Mouse (Mus musculus): ENCODE data around the gene Tesk1. TPM values are rescaled to one million over a fixed set of nuclear protein-coding genes. Genes with fewer than 3 reads are reported as not detected.
"Not testable (repeated sequence)": the region's sequence is repeated elsewhere in the genome, so short reads cannot be mapped to it uniquely, and the experiment has no call there.

Gene Tesk1
- polyA plus RNA-seq, 1 experiment from 2014 or later = 20.9 TPM

GRCm38 (mm10) chr4:43477857-43478533 is 36.3 kb downstream of the Tesk1 start:
- Histone ChIP-seq H3K9ac (replicated peaks; ENCODE audit: low read length) (0 out of 2 replicates have a peak overlapping the region, but pooled peaks have one; percentile 14), H3K9me3 (ENCODE audit: control insufficient read depth, low read length) (no peaks in the 10 kb centered on the region), H3K4me3 (replicated peaks; ENCODE audit: low read depth, low read length) (peak overlapping the region; percentile 31), H3K36me3 (ENCODE audit: control insufficient read depth, insufficient read depth, low read length) (no peaks in the 10 kb centered on the region), H3K27me3 (ENCODE audit: control insufficient read depth, insufficient read depth, low read length) (no peaks in the 10 kb centered on the region), H3K27ac (replicated peaks; ENCODE audit: low read depth, low read length) (no peak overlapping the region), H3K4me2 (ENCODE audit: low read length) (peak overlapping the region; percentile 51), H3K4me1 (ENCODE audit: control insufficient read depth, insufficient read depth, low read length) (no peaks in the 10 kb centered on the region)
- 18% methylated on average over 11 of the region's 11 CpGs for WGBS
- DNase-seq (peak; percentile 94), ATAC-seq (ENCODE audit: low FRiP score, low TSS enrichment) (peak; percentile 90)

DNA sequence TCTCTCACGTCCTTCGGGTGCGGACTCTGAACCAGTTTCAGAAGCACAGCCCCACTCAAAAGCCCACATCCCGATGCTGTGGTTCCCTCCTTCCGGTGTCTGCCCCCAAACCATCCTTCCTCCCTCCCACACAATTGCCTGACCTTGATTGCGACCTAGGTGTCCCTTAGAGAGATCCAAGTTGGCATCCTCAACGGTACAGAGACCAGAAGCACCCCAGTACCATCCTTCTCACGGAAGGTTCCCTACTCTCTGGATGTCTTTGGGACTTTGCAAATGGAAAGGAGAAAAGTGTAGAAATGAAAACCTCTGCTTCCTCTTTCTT is 36.8 kb downstream of the Tesk1 start:
- H3K27me3 ChIP-seq (ENCODE audit: control insufficient read depth, insufficient read depth, low read length) = no peaks in the 10 kb centered on the region
- 47% methylated on average over 8 of the region's 8 CpGs for WGBS
- H3K9ac ChIP-seq (replicated peaks; ENCODE audit: low read length) = 0 out of 2 replicates have a peak overlapping the region, but pooled peaks have one; percentile 14
- H3K36me3 ChIP-seq (ENCODE audit: control insufficient read depth, insufficient read depth, low read length) = no peaks in the 10 kb centered on the region
- H3K4me2 ChIP-seq (ENCODE audit: low read length) = peak overlapping the region; percentile 51
- H3K27ac ChIP-seq (replicated peaks; ENCODE audit: low read depth, low read length) = no peak overlapping the region
- H3K4me3 ChIP-seq (replicated peaks; ENCODE audit: low read depth, low read length) = peak overlapping the region; percentile 31
- ATAC-seq (ENCODE audit: low FRiP score, low TSS enrichment) = no peak
- H3K4me1 ChIP-seq (ENCODE audit: control insufficient read depth, insufficient read depth, low read length) = no peaks in the 10 kb centered on the region
- H3K9me3 ChIP-seq (ENCODE audit: control insufficient read depth, low read length) = no peaks in the 10 kb centered on the region
- DNase-seq = no peak

GRCm38 (mm10) chr4:43478906-43479832 is 37.4 kb downstream of the Tesk1 start:
- Histone ChIP-seq H3K4me3 (replicated peaks; ENCODE audit: low read depth, low read length) (no peak overlapping the region), H3K27me3 (ENCODE audit: control insufficient read depth, insufficient read depth, low read length) (no peaks in the 10 kb centered on the region), H3K27ac (replicated peaks; ENCODE audit: low read depth, low read length) (no peak overlapping the region), H3K4me2 (ENCODE audit: low read length) (no peak overlapping the region), H3K9me3 (ENCODE audit: control insufficient read depth, low read length) (no peaks in the 10 kb centered on the region), H3K36me3 (ENCODE audit: control insufficient read depth, insufficient read depth, low read length) (no peaks in the 10 kb centered on the region), H3K4me1 (ENCODE audit: control insufficient read depth, insufficient read depth, low read length) (no peaks in the 10 kb centered on the region), H3K9ac (replicated peaks; ENCODE audit: low read length) (no peak overlapping the region)
- no peak for ATAC-seq (ENCODE audit: low FRiP score, low TSS enrichment)
- peak; percentile 65 for DNase-seq
- 47% methylated on average over 24 of the region's 24 CpGs for WGBS

- H3K4me1 ChIP-seq (ENCODE audit: control insufficient read depth, insufficient read depth, low read length) = no peaks in the 10 kb centered on the region
- no peak overlapping the region for H3K4me3 ChIP-seq (replicated peaks; ENCODE audit: low read depth, low read length)
- H3K4me2 ChIP-seq (ENCODE audit: low read length) = no peak overlapping the region
- DNase-seq = no peak
- H3K9ac ChIP-seq (replicated peaks; ENCODE audit: low read length) = no peak overlapping the region
- H3K27ac ChIP-seq (replicated peaks; ENCODE audit: low read depth, low read length) = no peak overlapping the region
- ATAC-seq (ENCODE audit: low FRiP score, low TSS enrichment) = no peak
- H3K9me3 ChIP-seq (ENCODE audit: control insufficient read depth, low read length) = no peaks in the 10 kb centered on the region
- 85% methylated on average over 5 of the region's 5 CpGs for WGBS
- H3K27me3 ChIP-seq (ENCODE audit: control insufficient read depth, insufficient read depth, low read length) = no peaks in the 10 kb centered on the region
- no peaks in the 10 kb centered on the region for H3K36me3 ChIP-seq (ENCODE audit: control insufficient read depth, insufficient read depth, low read length)
These were observed 39.2 kb downstream of the Tesk1 start for GRCm38 (mm10) chr4:43480985-43481384.

- Histone ChIP-seq H3K4me1 (ENCODE audit: control insufficient read depth, insufficient read depth, low read length) (no peaks in the 10 kb centered on the region), H3K27me3 (ENCODE audit: control insufficient read depth, insufficient read depth, low read length) (no peaks in the 10 kb centered on the region), H3K9me3 (ENCODE audit: control insufficient read depth, low read length) (no peaks in the 10 kb centered on the region), H3K36me3 (ENCODE audit: control insufficient read depth, insufficient read depth, low read length) (no peaks in the 10 kb centered on the region), H3K27ac (replicated peaks; ENCODE audit: low read depth, low read length) (no peak overlapping the region), H3K4me2 (ENCODE audit: low read length) (no peak overlapping the region), H3K9ac (replicated peaks; ENCODE audit: low read length) (no peak overlapping the region), H3K4me3 (replicated peaks; ENCODE audit: low read depth, low read length) (no peak overlapping the region)
- ATAC-seq (ENCODE audit: low FRiP score, low TSS enrichment) (no peak), DNase-seq (no peak)
- WGBS = 77% methylated on average over 7 of the region's 7 CpGs
These were observed 40.2 kb downstream of the Tesk1 start for GRCm38 (mm10) chr4:43481894-43482456.

GRCm38 (mm10) chr4:43482591-43482990 is 40.9 kb downstream of the Tesk1 start:
- Histone ChIP-seq H3K27me3 (ENCODE audit: control insufficient read depth, insufficient read depth, low read length) (no peaks in the 10 kb centered on the region), H3K9ac (replicated peaks; ENCODE audit: low read length) (no peak overlapping the region), H3K4me3 (replicated peaks; ENCODE audit: low read depth, low read length) (no peak overlapping the region), H3K9me3 (ENCODE audit: control insufficient read depth, low read length) (no peaks in the 10 kb centered on the region), H3K4me2 (ENCODE audit: low read length) (no peak overlapping the region), H3K4me1 (ENCODE audit: control insufficient read depth, insufficient read depth, low read length) (no peaks in the 10 kb centered on the region), H3K27ac (replicated peaks; ENCODE audit: low read depth, low read length) (no peak overlapping the region), H3K36me3 (ENCODE audit: control insufficient read depth, insufficient read depth, low read length) (no peaks in the 10 kb centered on the region)
- WGBS = 75% methylated on average over 10 of the region's 10 CpGs
- DNase-seq = no peak
- ATAC-seq (ENCODE audit: low FRiP score, low TSS enrichment) = no peak

DNA sequence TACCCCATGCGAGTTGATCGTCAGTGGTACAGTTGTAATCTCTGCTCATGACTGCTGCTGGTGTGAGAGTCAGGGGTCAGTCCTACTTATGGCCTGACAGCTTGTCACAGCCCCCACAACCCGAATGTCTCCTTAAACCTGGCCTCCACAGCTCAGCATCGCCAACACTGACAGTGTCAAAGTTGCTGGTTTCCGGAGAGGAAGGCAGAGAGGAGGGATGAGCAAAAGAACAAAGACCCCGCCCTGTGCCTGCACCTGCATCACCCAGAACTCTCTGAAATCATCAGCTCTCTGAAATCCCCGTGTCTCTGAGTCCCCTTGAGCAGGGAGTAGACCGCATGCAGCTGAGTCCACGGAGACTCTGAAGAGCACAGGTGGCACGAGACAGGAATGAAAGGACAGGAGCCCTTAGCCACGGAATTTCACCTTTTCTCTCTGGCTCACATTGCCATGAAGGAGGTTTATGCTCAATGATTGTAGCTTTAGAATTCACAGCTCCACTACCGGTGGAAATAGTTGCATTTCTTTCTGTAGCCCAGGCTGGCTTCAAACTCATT is 41.9 kb downstream of the Tesk1 start, which contains the start of gene Sit1:
Sit1 (minus strand) TSS at position 200 of the 557 bp plus-strand sequence.
- H3K9me3 ChIP-seq (ENCODE audit: control insufficient read depth, low read length) = no peaks in the 10 kb centered on the region
- no peak within 1 kb of the TSS for H3K9ac ChIP-seq (replicated peaks; ENCODE audit: low read length)
- DNase-seq = no peak
- no peak within 1 kb of the TSS for H3K4me3 ChIP-seq (replicated peaks; ENCODE audit: low read depth, low read length)
- ATAC-seq (ENCODE audit: low FRiP score, low TSS enrichment) = no peak
- no peak within 1 kb of the TSS for H3K27ac ChIP-seq (replicated peaks; ENCODE audit: low read depth, low read length)
- no peaks in the 10 kb centered on the region for H3K4me1 ChIP-seq (ENCODE audit: control insufficient read depth, insufficient read depth, low read length)
- no peaks in the 10 kb centered on the region for H3K27me3 ChIP-seq (ENCODE audit: control insufficient read depth, insufficient read depth, low read length)
- H3K36me3 ChIP-seq (ENCODE audit: control insufficient read depth, insufficient read depth, low read length) = no peaks in the 10 kb centered on the region
- no peak within 1 kb of the TSS for H3K4me2 ChIP-seq (ENCODE audit: low read length)
- WGBS = 60% methylated on average over 12 of the region's 12 CpGs

- not testable (repeated sequence) for DNase-seq; H3K36me3 ChIP-seq (ENCODE audit: control insufficient read depth, insufficient read depth, low read length); H3K4me1 ChIP-seq (ENCODE audit: control insufficient read depth, insufficient read depth, low read length); H3K9me3 ChIP-seq (ENCODE audit: control insufficient read depth, low read length); ATAC-seq (ENCODE audit: low FRiP score, low TSS enrichment); H3K4me2 ChIP-seq (ENCODE audit: low read length); H3K9ac ChIP-seq (replicated peaks; ENCODE audit: low read length); H3K4me3 ChIP-seq (replicated peaks; ENCODE audit: low read depth, low read length); H3K27me3 ChIP-seq (ENCODE audit: control insufficient read depth, insufficient read depth, low read length); H3K27ac ChIP-seq (replicated peaks; ENCODE audit: low read depth, low read length)
- WGBS = 90% methylated on average over 5 of the region's 5 CpGs
These were observed 43.9 kb downstream of the Tesk1 start for GRCm38 (mm10) chr4:43485666-43486065.

Measured in midbrain, embryonic 14.5 days (tissue).